Mouse (Mus musculus): ENCODE data around the gene Hivep2.

Gene Hivep2

GRCm38 (mm10) chr10:14080830-14081229, 115.0 kb downstream of the Hivep2 start:
- DNase-seq (ENCODE audit: low read depth, low spot score), result no peak

GRCm38 (mm10) chr10:14081824-14082223, 115.9 kb downstream of the Hivep2 start:
- DNase-seq (ENCODE audit: low read depth, low spot score), result no peak

DNA sequence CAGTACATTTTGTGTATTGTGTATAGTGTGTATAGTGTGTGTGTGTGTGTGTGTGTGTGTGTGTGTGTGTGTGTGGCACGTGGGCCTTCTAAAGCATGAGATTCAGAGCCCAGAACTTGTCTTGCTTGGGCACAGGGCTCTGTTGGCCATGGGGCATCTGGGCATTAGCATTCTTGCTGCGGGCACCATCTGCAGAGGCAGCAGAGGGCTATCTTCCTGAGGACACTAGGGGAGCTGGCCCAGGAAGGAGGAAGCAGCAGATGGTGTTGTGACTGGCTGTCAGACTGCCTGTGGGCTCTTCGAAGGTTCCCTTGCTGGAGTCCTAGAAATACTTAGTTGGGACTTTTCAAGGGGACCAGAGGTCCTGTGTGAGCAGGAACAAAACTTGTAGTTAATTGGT, 116.4 kb downstream of the Hivep2 start:
- no peak for DNase-seq (ENCODE audit: low read depth, low spot score)

- no peak for DNase-seq (ENCODE audit: low read depth, low spot score)
Observed at GRCm38 (mm10) chr10:14085241-14085659, 119.4 kb downstream of the Hivep2 start.

DNA sequence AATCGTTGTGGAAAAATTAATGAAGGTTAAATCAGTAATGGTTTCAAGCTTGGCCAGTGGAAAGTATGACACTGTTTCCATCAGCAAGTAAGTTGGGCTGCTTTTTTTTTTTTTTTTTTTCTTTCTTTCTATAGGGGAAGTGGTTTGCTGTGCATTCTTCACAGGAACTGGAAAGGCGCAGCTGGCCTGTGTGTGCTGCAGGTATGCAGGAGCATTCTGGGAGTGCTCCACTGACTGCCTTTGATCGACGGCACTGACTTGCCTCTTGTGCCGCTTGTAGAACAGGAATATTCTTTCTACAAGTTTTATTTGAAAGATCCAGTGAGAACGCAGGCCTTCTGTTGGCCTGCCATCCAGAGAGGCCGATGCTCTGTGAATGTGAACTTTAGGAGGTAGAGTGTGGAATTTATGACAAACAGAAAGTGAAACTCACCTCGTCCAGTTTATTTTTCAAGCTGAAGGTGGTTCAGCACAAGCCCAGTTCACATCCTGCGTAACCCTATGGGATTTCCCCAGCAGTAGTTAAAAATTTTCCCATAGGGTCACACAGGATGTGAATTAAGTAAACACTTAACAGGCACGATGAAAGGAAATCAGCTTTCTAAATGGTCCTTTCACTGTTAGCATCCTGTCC, 120.1 kb downstream of the Hivep2 start:
- DNase-seq (ENCODE audit: low read depth, low spot score), result peak; percentile 77

DNA sequence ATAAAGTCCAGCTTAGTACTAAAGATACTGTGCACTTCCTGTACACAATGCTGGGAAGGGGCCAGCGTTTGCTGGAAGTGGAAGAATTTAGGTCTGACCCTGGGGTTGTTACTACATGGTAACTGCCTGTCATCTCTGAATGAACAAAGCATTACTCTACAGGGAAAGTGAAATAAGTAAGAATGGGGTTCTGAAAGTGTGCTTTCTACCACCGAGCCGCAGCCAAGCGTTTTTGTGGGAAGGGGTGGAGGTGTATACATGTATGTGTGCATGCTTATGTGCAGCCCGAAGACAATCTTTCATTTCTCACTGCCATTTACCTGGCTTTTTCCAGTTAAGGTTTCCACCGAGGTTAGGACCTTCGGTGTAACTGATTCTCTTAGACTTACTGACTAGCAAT, 121.4 kb downstream of the Hivep2 start:
- peak; percentile 48 for DNase-seq (ENCODE audit: low read depth, low spot score)

DNA sequence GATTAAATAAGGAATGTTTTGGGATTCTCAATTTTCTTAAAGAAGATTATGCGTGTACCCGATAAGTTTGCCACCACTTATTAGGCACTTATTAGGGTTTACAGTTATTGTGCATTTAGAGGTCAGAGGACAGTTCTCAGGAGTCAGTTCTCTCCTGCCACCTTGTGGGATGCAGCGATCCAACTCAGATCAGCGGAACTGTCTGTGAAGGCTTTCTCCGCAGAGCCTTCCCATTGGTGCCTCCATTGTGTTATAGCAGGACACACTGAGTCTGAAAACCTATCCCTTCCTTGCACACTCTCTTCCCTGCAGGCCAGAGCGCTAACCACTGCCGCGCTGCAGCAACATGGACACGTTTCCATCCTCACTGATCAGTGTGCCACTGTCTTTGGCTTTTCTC, 123.6 kb downstream of the Hivep2 start:
- DNase-seq (ENCODE audit: low read depth, low spot score), result peak; percentile 19

GRCm38 (mm10) chr10:14094033-14094432, 128.2 kb downstream of the Hivep2 start:
- DNase-seq (ENCODE audit: low read depth, low spot score), result no peak

DNA sequence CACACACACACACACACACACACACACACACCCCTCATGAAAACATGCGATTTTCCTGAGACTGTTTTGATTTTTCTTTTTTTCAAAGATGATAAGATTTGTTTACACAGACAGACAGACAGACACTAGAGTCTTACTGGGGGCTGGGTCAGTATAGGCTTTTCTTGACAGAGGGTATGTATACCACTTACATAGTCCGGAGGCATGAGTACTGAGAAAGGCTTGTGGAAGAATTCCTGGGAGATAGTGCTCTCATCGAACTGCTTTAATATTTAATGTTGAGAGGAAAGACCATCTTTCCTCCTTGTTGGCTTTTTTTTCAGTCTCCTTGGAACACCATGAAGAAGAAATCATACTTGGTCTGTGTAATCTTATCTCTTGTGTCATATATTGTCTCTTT, 130.2 kb downstream of the Hivep2 start:
- DNase-seq (ENCODE audit: low read depth, low spot score), result no peak

GRCm38 (mm10) chr10:14099182-14099581, 133.3 kb downstream of the Hivep2 start:
- no peak for DNase-seq (ENCODE audit: low read depth, low spot score)

GRCm38 (mm10) chr10:14100041-14100440, 134.2 kb downstream of the Hivep2 start:
- no peak for DNase-seq (ENCODE audit: low read depth, low spot score)

DNA sequence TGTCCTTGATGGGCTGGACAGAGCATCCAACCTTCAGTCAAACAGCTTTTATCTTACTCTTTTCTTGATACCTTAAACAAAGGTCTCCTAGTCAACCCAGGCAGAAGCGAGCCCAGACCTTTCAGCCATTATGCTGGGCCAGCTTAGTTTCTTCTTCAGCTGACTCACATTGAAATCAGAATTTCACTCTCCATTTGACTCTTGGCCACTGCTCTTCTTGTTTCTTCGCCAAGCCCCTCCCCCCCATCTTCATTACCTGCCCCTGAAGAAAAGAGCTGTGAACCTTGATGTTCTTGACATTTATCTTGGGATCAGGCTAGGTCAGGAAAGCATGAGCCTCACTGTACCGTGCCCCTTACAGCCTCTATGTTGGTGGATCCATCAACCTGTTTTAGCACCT, 135.0 kb downstream of the Hivep2 start:
- no peak for DNase-seq (ENCODE audit: low read depth, low spot score)

GRCm38 (mm10) chr10:14101966-14102365, 136.1 kb downstream of the Hivep2 start:
- no peak for DNase-seq (ENCODE audit: low read depth, low spot score)

DNA sequence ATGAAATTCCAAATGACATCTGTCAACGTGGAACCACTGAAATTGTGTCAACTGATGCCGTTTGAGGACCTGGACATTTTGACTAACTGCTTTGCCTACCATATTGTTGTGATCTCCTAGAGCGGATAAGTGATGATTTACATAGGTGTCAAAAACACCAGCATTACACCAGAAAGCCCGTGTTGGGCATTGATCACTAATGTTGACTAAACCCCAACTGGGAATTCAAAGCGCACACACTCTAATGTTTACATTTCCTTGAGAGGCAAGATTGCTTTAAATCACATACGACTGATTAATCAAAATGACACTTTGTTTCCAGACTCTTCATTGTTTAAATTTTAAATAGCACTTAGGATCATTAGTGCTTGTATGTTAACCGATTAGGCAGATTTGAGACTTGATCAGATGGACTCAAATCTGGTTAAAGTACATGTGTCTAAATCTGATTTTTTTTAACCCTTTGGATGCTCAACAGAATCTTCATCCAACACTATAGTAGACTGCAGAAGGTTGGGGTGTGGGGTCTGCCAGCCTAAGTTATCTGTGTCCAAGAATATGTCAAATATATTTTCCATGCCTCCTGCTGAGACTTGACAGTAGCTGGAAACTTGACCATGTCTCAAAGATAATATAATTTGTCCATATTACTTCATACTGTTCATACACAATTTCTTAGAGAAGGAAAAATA, 142.3 kb downstream of the Hivep2 start:
- no peak for DNase-seq (ENCODE audit: low read depth, low spot score)

DNA sequence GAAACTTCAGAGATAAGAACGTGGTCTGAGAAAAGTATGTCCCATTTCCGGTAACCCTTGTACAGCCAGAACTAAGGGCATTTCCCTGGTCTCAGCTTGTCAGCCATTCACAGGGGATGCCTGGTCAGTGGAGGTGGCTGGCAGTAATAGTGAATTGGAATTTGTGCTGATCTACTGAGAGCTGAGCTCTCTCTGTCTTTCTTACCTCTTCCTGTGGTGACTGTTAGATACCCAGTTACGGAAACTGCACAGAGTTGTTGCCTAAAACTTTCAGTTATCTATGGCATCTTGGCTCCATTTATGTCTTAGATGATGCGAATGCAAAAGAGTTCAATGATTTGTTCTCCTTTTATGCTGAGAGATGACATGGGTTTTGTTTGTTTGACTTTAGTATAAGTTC, 150.0 kb downstream of the Hivep2 start:
- no peak for DNase-seq (ENCODE audit: low read depth, low spot score)

DNA sequence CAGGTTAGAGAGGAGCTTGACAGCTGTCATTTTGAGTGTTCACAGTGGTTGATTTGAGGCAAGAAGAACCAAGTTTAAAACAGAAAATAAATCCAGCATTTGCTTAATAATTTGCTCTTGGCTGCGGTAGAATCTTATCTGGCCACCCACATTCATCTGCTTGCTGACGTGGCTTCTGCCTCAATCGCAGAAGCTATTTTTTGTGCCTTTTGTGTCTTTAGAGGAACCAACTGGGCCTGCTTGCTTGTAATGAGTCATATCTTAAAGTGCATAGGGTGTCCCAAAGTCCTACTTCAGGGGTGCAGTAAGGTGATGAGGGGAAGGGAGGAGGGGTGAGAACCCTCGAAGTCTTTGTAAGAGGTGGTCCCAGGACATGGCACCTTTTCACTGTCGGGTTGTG, 151.1 kb downstream of the Hivep2 start:
- DNase-seq (ENCODE audit: low read depth, low spot score), result peak; percentile 60

DNA sequence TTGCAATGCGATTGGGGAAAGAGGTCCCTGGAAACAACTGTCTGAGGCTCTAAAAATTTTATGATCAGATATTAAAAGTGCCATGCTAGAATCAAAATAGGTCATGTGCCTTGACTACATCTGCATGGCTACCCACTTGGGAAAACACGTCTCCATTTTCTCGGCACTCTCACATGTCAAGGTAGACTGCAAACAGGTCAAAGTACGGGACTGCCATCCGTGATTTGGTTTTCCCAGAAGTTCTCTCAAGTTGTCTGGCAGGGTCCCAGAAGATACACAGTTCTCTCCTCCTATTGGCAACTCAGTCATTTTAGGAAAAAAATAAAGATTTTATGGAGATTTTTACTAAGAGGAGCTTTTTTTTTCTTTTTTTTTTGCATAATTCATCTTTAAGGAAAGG, 153.3 kb downstream of the Hivep2 start:
- DNase-seq (ENCODE audit: low read depth, low spot score), result no peak

DNA sequence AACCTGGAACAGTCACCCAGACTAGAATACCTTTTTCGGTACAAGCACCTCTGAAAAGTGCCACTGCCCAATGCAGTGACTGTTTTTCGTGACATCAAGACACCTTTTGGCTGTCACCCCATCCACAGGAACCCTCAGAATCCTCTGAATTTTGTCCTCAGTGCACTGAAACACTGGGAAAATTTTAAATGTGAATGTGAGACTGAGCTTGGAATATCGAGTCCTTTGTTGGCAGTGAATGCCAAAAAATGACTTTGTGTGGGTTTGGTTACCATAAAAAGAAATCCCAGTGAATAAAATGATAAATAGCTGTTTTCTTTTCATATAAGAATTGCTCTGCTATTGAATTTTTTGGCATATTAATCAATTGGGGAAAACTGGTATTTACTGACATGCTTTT, 154.6 kb downstream of the Hivep2 start:
- DNase-seq (ENCODE audit: low read depth, low spot score), result no peak

- no peak for DNase-seq (ENCODE audit: low read depth, low spot score)
Observed at GRCm38 (mm10) chr10:14127826-14128225, 162.0 kb downstream of the Hivep2 start.

GRCm38 (mm10) chr10:14130270-14130669, 164.4 kb downstream of the Hivep2 start:
- no peak for DNase-seq (ENCODE audit: low read depth, low spot score)

- DNase-seq (ENCODE audit: low read depth, low spot score), result no peak
Observed at GRCm38 (mm10) chr10:14131307-14131706, 165.4 kb downstream of the Hivep2 start.

GRCm38 (mm10) chr10:14132061-14132460, 166.2 kb downstream of the Hivep2 start:
- DNase-seq (ENCODE audit: low read depth, low spot score), result no peak

DNA sequence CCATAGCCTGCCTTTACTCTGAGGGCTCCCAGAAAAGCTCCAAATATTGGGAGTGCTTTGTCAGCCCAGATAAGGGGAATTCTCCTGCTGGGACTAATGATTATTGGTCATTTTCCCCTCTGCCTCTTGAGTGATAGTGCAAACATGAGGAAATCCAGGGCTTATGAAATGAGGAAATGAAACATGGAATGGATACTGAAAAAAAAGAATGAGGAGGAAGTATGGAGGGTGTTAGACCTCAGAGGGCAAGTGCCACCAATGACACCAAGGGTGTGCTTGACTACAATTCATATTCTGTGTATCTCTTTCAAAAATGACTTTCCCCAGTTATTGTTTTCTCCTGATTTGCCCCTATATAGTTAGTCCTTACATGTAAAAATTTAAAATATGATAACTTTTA, 167.1 kb downstream of the Hivep2 start:
- no peak for DNase-seq (ENCODE audit: low read depth, low spot score)

DNA sequence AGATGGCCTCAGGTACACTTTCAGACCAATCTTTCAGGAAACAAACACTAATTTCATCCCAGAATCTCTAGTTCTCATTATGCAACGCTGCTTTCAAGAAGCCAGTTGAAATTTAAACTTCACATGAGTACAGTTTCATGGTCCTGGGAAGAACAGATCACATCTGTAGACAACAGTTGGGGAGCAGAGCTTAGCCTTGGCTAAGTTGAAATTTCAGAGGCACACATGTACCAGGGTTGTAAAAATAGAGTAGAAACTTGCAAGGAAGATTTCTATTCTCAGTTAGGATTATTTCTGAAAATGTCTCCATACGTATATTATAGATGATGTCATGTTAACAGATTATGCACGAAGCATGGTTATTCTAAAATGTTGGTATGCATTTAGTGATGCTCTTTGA, 172.8 kb downstream of the Hivep2 start:
- DNase-seq (ENCODE audit: low read depth, low spot score), result no peak

Measured in A20 (cell line).